Mouse (Mus musculus): ENCODE results near the gene Tns2.

Gene Tns2

DNA sequence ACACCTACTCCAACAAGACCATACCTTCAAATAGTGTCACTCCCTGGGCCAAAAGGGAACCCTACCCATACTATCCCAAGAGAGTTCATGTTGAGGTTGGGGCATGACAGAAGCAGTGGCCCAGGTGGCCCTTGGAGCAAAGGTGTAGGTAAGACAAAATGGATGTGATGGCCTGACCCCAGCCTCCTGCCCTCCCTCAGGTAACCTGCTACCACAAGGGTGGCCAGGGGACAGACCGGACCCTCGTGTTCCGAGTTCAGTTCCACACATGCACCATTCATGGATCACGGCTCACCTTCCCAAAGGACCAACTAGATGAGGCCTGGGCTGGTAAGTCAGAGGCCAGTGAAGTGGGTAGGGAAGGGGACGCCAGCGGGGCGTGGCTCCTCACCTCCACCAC lies 10.1 kb downstream of the Tns2 start:
- DNase-seq (ENCODE audit: low read depth): no peak

- DNase-seq (ENCODE audit: low read depth): no peak
These were observed 10.7 kb downstream of the Tns2 start for GRCm38 (mm10) chr15:102110701-102111494.

DNA sequence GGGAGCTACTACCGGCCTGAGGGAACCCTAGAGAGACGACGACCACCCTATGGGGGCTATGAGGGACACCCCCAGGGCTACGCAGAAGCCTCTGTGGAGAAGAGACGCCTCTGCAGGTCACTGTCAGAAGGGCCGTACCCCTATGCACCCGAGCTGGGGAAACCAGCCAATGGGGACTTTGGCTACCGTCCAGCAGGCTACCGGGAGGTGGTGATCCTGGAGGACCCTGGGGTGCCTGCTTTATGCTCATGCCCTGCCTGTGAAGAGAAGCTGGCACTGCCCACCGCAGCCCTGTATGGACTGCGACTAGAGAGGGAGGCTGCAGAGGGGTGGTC lies 11.2 kb downstream of the Tns2 start:
- DNase-seq (ENCODE audit: low read depth): no peak

DNA sequence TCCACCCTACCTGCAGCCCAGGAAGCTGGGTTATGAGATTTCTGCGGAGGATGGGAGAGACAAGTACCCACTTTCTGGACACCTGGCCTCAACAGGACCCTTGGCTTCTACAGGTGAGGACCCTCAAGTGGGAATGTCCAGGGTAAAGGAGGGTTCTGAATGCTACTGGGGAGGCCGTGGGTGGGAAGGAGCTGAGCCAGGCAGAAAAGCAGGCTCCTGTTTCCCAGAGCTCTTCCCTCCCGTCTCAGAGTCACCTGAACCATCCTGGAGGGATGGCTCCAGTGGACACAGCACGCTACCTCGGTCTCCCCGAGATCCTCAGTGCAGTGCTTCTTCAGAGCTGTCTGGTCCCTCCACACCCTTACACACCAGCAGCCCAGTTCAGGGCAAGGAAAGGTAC lies 12.0 kb downstream of the Tns2 start:
- DNase-seq (ENCODE audit: low read depth): no peak

- DNase-seq (ENCODE audit: low read depth): no peak
These were observed 12.6 kb downstream of the Tns2 start for GRCm38 (mm10) chr15:102112827-102113226.

DNA sequence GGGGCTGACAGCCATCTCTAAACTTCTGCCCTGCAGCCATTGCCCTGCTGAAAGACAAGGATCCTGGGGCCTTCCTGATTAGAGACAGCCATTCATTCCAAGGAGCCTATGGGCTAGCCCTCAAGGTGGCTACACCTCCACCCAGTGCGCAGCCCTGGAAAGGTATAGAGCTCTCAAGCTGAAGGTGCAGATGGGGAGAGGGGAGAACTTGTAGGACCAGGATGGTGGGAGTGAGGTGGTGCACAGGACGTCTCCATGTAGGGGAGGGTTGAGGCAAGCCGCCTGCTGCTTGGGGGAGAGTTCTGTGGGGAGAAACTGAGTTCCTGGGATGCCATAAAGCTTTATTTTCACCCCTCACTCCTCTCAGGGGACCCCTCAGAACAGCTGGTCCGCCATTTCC lies 13.5 kb downstream of the Tns2 start:
- no peak for DNase-seq (ENCODE audit: low read depth)

GRCm38 (mm10) chr15:102114651-102115260 lies 14.5 kb downstream of the Tns2 start:
- no peak for DNase-seq (ENCODE audit: low read depth)

GRCm38 (mm10) chr15:102115731-102116231 lies 15.6 kb downstream of the Tns2 start:
- DNase-seq (ENCODE audit: low read depth): no peak

GRCm38 (mm10) chr15:102116753-102117415 lies 16.7 kb downstream of the Tns2 start:
- DNase-seq (ENCODE audit: low read depth): no peak

DNA sequence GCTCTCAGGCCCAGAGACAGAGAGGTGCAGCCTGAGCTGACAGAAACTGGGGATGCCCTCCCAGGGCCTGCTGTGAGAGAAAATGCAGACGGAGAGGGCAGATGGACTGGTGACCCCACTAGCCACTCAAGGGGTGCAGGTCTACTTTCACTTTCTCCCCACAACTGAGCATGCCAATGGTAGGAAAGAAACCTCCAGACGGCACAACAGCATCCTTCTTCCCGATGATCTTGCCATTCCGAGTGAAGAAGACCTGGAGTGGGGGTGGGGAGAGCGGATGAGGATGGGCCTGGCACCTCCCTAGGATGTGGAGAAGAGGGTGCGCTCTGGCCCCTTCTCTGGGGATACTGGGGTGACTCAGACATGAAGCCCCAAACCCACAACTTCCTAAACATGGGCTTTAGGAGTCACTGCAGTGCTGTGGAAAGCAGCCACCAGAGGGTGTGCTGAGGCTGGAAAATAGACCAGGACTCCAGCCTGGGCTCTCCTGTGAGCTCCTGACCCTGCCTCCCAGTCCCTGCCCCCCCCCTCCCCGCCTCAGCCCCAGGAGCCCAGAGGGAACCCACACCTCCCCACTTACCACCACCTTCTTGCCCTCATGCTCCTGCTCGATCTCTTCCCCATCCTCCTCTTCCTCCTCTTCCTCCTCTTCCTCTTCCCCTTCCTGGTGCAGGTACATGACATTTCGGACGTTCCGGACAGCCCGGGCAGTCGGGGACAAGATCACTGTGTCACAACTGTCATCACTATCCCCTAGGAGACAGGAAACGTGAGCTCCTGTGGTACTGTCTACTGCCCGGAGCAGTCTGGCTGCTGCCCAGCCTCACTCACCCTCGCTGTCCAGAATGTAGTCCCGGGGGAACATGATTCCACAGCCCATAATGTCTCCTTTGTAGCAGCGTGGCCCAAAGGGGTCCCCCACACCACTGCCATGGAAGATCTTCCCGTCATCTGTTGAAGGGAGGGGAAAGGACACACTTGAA lies 17.5 kb downstream of the Tns2 start:
- no peak for DNase-seq (ENCODE audit: low read depth)

- no peak for DNase-seq (ENCODE audit: low read depth)
These were observed 18.4 kb downstream of the Tns2 start for GRCm38 (mm10) chr15:102118591-102118990.

- no peak for DNase-seq (ENCODE audit: low read depth)
These were observed 19.1 kb downstream of the Tns2 start for GRCm38 (mm10) chr15:102119121-102119830.

GRCm38 (mm10) chr15:102119831-102120170 lies 19.6 kb downstream of the Tns2 start:
- DNase-seq (ENCODE audit: low read depth): no peak

DNA sequence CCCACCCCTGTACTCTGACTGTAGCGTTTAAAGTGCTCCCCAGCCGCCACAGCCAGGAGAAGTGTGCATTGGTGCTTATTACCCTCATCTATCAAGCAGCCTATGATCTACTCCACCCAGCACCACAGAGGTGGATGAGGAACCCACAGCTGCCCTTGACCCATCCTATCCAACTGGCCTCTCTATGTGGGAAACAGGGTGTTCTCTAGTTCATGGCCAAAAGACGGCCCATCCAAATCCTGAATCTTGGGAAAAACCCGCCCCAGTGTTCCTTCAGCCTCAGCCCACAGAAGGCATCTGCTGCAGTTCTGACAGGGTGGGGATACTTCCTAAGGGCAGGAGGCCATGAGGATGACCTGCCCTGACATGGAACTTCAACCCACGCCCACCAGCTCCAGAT lies 20.3 kb downstream of the Tns2 start:
- DNase-seq (ENCODE audit: low read depth): no peak

DNA sequence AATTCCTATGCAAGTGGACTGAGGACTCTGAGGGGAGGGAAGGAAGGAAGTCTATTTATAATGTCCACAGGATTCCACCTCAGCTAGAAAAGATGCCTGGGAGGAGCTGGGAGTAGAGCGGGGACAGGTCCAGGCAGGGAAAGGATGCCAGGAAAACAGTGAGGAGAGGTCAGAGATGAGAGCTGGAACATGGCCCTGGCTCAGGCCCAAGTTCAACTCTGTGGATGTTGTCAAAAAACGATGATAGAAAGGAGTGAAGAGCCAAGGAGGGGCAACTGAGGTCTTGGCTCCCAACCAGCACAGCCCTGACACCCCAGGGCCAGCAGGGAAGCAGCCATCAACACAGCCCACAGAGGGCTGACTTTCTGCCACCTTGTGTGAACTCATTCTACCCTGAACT lies 26.1 kb downstream of the Tns2 start:
- DNase-seq (ENCODE audit: low read depth): no peak

DNA sequence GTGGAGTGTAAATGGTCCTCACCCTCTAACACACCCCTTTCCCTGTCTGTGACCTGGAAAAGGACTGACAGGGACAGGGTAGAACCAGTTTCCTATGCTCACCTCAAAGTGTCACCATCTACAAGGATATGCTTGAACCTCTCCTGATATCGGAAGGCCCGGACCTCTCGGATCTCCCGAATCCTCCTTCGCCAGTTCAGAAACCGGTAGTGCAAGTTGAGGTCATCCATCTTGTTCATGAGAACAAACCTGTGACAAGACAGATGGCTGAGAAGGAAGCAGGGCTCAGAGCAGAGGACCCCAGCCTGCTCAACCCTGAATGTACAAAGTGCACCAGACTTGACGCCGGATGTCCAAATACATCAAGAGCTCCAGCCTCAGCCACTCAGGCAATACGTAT lies 33.1 kb downstream of the Tns2 start:
- no peak for DNase-seq (ENCODE audit: low read depth)

GRCm38 (mm10) chr15:102134709-102135108 lies 34.5 kb downstream of the Tns2 start:
- no peak for DNase-seq (ENCODE audit: low read depth)

DNA sequence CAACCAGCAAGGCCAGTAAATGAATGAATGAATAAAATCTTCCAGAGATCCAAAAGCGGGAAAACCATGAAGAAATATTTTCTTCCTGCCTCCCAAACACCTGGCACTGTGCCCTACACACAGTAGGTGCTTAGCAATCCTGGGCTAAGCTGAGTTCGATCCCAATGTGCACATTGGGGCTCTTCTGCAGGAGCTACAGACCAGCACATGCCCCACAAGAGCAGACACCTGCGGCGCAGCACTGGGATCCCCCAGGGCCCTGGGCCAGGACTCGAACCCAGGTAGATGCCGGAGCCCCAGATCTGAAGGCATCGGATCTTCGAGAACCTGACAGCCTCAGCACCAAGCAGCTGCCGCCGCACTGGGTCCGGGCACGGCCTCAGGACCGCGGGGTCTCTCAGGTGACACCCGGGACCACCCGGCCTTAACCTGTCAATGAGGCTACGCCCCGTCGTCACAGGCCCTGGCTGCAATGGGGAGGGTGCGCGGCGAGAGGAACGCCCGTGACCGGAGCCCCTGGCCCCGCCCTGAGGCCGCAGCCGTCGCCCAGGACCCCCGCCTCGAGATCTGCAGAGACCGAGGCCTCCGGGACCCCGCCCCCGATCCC lies 35.4 kb downstream of the Tns2 start:
- DNase-seq (ENCODE audit: low read depth): no peak

DNA sequence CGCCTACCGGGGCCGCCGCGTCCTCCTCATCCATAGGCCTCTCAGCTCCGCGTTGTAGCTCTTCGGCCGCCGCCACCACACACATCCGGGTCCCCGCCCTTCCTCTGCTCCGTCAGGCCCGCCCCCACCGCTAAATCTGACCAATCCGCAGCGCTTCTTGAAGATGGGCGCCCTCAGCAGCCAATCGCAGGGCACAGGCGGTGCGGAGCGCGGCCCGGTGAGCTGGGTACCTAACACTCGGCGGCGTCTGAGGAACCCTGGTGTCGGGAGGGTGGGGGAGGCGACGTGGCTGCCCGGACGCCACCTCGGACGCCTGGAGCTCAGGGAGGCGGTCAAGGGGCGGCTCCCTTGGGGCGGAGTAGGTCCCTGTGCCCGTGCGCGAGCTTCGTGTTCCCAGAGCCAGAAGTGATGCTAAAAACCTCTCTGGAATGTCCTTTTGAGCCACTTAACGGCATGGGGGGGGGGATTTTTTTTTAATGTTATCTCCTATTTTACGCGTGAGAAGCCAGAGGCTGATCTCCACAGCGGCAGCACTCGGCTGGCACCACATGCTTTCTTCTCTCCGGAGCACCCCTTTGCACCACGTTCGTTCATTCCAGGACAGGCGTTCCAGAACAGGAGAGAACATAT lies 36.0 kb downstream of the Tns2 start, which contains the start of gene Spryd3:
Spryd3 (minus strand) TSS at position 106 of the 630 bp plus-strand sequence.
- DNase-seq (ENCODE audit: low read depth): peak; percentile 92

GRCm38 (mm10) chr15:102141120-102141519 lies 40.9 kb downstream of the Tns2 start:
- DNase-seq (ENCODE audit: low read depth): no peak

Data from c-Kit-positive CD71-negative TER-119-negative erythroid progenitor cells, embryonic 14.5 days (primary cell).